Mouse (Mus musculus) heart, embryonic 11.5 days (tissue): ENCODE measurements around the gene Fau. TPM values are rescaled to one million over a fixed set of nuclear protein-coding genes. Genes with fewer than 3 reads are reported as not detected.

Experiments
- ATAC-seq: fragments of 200-750 bp; cut with Nextera tagmentation; replicated peaks from 2 replicates; pipeline ENCODE4 v1.8.0; 2017; ENCODE audit warnings: moderate library complexity; ENCODE audit not compliant: insufficient number of reproducible peaks, low FRiP score, low TSS enrichment
- H3K27ac ChIP-seq: fragments of 300-500 bp; sonication (generic); 2 replicates; pipeline ENCODE4 v1.5.1; 2014; ENCODE audit warnings: mild to moderate bottlenecking, low read depth, low read length
- H3K27me3 ChIP-seq: fragments of 300-500 bp; sonication (generic); 2 replicates; pipeline ENCODE4 v1.6.1; 2014; ENCODE audit warnings: mild to moderate bottlenecking, low read length, mixed read lengths; ENCODE audit not compliant: control insufficient read depth, insufficient read depth
- H3K36me3 ChIP-seq: fragments of 300-500 bp; sonication (generic); 2 replicates; pipeline ENCODE4 v1.6.1; 2014; ENCODE audit warnings: mild to moderate bottlenecking, low read length, moderate library complexity, mixed read lengths; ENCODE audit not compliant: control insufficient read depth, insufficient read depth
- H3K4me1 ChIP-seq: fragments of 300-500 bp; sonication (generic); 2 replicates; pipeline ENCODE4 v1.6.1; 2014; ENCODE audit warnings: low read length; ENCODE audit not compliant: control insufficient read depth, insufficient read depth
- H3K4me2 ChIP-seq: fragments of 300-500 bp; sonication (generic); 2 replicates; pipeline ENCODE4 v1.6.1; 2014; ENCODE audit warnings: mild to moderate bottlenecking, moderate library complexity
- H3K4me3 ChIP-seq: fragments of 300-500 bp; sonication (generic); 2 replicates; pipeline ENCODE4 v1.5.1; 2014; ENCODE audit warnings: low read depth, low read length
- H3K9ac ChIP-seq: fragments of 300-500 bp; sonication (generic); 2 replicates; pipeline ENCODE4 v1.6.1; 2014; ENCODE audit warnings: mild to moderate bottlenecking, low read depth, low read length, moderate library complexity
- H3K9me3 ChIP-seq: fragments of 300-500 bp; sonication (generic); replicated peaks from 2 replicates; pipeline ENCODE4 v1.6.1; 2016; ENCODE audit warnings: low read length; ENCODE audit not compliant: control insufficient read depth
- WGBS: fragments of 180-500 bp; shearing (Covaris S2); extraction: QIAGEN DNeasy Blood & Tissue Kit; methylation state at CpG from one replicate; pipeline ENCODE4 v1.1.7; 2014; ENCODE audit not compliant: insufficient replicate concordance; 5-methylcytosine and 5-hydroxymethylcytosine counted together
- microRNA-seq: library from miRNA; unstranded; fragments of <30 nt; microRNA quantifications from one replicate; pipeline ENCODE4, GENCODE M21; 2016; ENCODE audit warnings: borderline number of aligned reads
- polyA plus RNA-seq: library from polyadenylated mRNA; unstranded; fragments of >200 nt; fragmentation: Nextera tagmentation; extraction: Ambion mirVana; gene quantifications from 2 replicates; pipeline ENCODE4 v1.2.1, GENCODE M21; 2014

Gene Fau
- polyA plus RNA-seq, 1 experiment from 2014 or later = 633 TPM

DNA sequence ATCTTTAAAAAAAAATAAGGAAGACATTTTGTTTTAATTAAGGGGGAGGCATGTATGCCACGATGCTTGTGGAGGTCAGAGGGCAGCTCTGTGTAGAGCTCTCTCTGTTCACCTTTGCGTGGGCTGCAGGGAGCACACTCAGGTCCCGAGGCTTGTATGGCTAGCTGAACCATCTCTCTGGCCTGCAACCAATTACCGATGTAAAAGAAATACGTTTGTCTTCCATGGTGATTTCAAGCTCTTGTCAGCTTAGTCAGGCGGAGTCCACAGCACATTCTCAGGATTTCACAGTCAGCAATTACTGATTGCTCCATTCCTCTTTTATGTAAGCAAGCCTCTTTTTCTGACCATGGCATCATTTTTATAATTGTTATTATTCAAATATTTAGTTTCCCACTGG is 43.5 kb downstream of the Fau start:
- H3K36me3 ChIP-seq = no peaks in the 10 kb centered on the region
- no peaks in the 10 kb centered on the region for H3K4me1 ChIP-seq
- no peak for ATAC-seq
- H3K4me2 ChIP-seq = no peak overlapping the region
- no peaks in the 10 kb centered on the region for H3K9me3 ChIP-seq
- H3K27ac ChIP-seq = no peak overlapping the region
- H3K4me3 ChIP-seq = no peak overlapping the region
- no peak overlapping the region for H3K9ac ChIP-seq
- WGBS = 76% methylated on average over 6 of the region's 6 CpGs
- H3K27me3 ChIP-seq = no peaks in the 10 kb centered on the region

DNA sequence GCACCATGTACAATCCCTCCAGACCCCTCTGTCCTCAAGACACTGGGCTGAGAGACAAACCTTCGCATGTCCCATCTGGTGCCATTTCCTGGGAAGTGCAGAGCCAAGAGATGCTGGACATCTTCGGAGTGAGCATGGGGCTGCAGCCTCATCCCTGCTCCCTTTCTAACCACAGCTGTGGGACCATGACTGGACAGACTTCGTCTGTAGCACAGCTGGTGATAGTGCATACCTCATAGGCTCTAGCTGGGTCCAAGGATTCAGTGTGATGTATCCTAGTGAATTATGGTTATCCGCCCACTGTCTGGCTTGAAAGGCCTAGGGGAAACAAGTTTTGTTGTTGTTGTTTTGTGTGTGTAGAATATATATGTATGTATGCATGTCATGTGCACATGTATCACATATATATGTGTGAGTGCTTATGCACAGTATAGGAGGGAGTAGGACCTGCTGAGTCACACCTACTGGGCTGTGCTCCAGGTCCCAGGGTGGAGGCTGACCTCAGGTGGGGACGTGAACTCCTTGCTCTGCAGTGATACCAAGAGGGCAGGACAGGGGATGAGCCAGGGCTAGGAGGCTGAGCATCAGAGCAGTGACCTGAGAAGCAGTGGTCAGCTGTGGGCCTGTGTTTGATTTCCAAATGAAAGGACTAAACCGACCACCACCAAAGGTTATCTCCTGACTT is 44.7 kb downstream of the Fau start:
- Histone ChIP-seq H3K4me1 (no peaks in the 10 kb centered on the region), H3K9me3 (no peaks in the 10 kb centered on the region), H3K4me3 (no peak overlapping the region), H3K9ac (no peak overlapping the region), H3K4me2 (no peak overlapping the region), H3K27ac (no peak overlapping the region), H3K36me3 (no peaks in the 10 kb centered on the region), H3K27me3 (no peaks in the 10 kb centered on the region)
- 70% methylated on average over 6 of the region's 6 CpGs for WGBS
- no peak for ATAC-seq

DNA sequence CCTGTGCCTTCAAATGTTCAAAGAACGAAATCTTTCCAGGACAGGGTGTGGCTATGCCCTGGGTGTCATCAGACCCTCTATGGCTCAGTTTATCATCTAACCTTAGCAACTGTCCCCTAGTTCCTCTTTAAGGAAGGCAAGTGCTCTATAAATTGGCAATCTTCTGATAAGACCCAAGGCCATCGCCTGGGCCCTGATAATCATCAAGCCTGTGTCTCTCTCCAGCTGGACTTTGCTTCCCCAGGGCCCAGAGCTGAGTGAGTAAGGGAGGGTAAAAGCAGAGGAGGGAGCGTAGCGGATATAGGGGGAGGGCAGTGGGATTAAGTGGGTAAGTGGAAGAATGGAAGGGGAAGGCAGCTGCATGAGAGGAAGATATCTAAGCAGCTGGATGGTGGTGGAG is 46.8 kb downstream of the Fau start:
- H3K4me3 ChIP-seq = no peak overlapping the region
- H3K4me1 ChIP-seq = no peaks in the 10 kb centered on the region
- 0 out of 2 replicates have a peak overlapping the region, but pooled peaks have one; percentile 22 for H3K9ac ChIP-seq
- H3K4me2 ChIP-seq = no peak overlapping the region
- H3K36me3 ChIP-seq = no peaks in the 10 kb centered on the region
- no peaks in the 10 kb centered on the region for H3K27me3 ChIP-seq
- no peaks in the 10 kb centered on the region for H3K9me3 ChIP-seq
- 58% methylated on average over 4 of the region's 4 CpGs for WGBS
- no peak overlapping the region for H3K27ac ChIP-seq
- no peak for ATAC-seq

DNA sequence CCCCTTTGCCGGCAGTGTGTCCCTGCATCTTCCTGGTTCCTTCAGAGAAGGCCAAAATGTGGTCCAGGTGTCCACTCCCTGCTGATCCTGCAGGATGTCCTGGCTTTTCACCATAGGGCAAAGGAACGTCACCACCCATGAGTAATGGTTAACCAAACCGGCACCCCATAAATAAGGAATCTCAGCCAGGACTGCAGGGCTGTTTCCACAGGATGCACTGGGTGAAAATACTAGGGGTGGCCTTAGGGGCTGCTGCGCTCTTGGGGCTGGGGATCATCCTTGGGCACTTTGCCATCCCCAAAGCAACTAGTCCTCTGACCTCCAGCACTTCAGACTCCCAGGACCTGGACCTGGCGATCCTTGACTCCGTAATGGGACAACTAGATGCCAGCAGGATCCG is 47.9 kb downstream of the Fau start, which contains the start of gene Naaladl1:
TSS of gene Naaladl1 (plus strand) at position 197 of the 400 bp plus-strand sequence.
- H3K4me3 ChIP-seq = no peak within 1 kb of the TSS
- no peaks in the 10 kb centered on the region for H3K4me1 ChIP-seq
- no peak for ATAC-seq
- no peaks in the 10 kb centered on the region for H3K36me3 ChIP-seq
- H3K9me3 ChIP-seq = no peaks in the 10 kb centered on the region
- H3K4me2 ChIP-seq = no peak within 1 kb of the TSS; the same call in 1 of the 2 replicates
- no peaks in the 10 kb centered on the region for H3K27me3 ChIP-seq
- WGBS = 80% methylated on average over 7 of the region's 7 CpGs
- H3K9ac ChIP-seq = 0 out of 2 replicates have a peak within 1 kb of the TSS, but pooled peaks have one; percentile 22
- no peak within 1 kb of the TSS; the same call in 1 of the 2 replicates for H3K27ac ChIP-seq

Small RNA genes lying within 50 kb of the gene (microRNA-seq; reads per million reads assigned to microRNA genes)
- 1.8 reads per million, percentile 23 among the genes with 10 or more reads in this experiment for gene Mir6988

Other genes with a start within 250 kb of the Fau start
- gene Frmd8, start 182.6 kb upstream of the Fau start, polyA plus RNA-seq = 15.4 and 19.3 TPM in 2 replicates
- gene Slc25a45, start 180.0 kb upstream of the Fau start, polyA plus RNA-seq = 2.1 and 2.3 TPM in 2 replicates
- gene Tigd3, start 163.7 kb upstream of the Fau start, polyA plus RNA-seq = 1.5 and 2.6 TPM in 2 replicates
- gene Dpf2, start 144.8 kb upstream of the Fau start, polyA plus RNA-seq = 105 and 119 TPM in 2 replicates
- 6.3 and 7.6 TPM in 2 replicates for gene Cdc42ep2, start 133.0 kb upstream of the Fau start, polyA plus RNA-seq
- gene Pola2, start 93.6 kb upstream of the Fau start, polyA plus RNA-seq = 58.9 and 59.2 TPM in 2 replicates
- not detected in 2 replicates for gene Slc22a20, start 71.7 kb upstream of the Fau start, polyA plus RNA-seq
- gene Capn1, start 41.9 kb upstream of the Fau start, polyA plus RNA-seq = 7.7 and 8.5 TPM in 2 replicates
- gene Syvn1, start 11.3 kb upstream of the Fau start, polyA plus RNA-seq = 19.5 and 22.1 TPM in 2 replicates
- 70.7 and 75.3 TPM in 2 replicates for gene Mrpl49, start 59 bp upstream of the Fau start, polyA plus RNA-seq
- 27.1 and 27.5 TPM in 2 replicates for gene Znhit2, start 3.3 kb downstream of the Fau start, polyA plus RNA-seq
- gene Tm7sf2, start 10.5 kb downstream of the Fau start, polyA plus RNA-seq = 10.1 and 11.9 TPM in 2 replicates
- 38.9 and 43.7 TPM in 2 replicates for gene Vps51, start 19.4 kb downstream of the Fau start, polyA plus RNA-seq
- not detected in 2 replicates for gene Tmem262, start 22.2 kb downstream of the Fau start, polyA plus RNA-seq
- gene Gm28374, start 24.4 kb downstream of the Fau start, polyA plus RNA-seq = 0.36 TPM in 1 of 2 replicates, not detected in the other
- gene Zfpl1, start 27.1 kb downstream of the Fau start, polyA plus RNA-seq = 51.2 and 56.2 TPM in 2 replicates
- gene Cdca5, start 27.1 kb downstream of the Fau start, polyA plus RNA-seq = 31.1 and 33.4 TPM in 2 replicates
- gene AC131692.1, start 36.6 kb downstream of the Fau start, polyA plus RNA-seq = 0.48 and 1.0 TPM in 2 replicates
- gene Naaladl1, start 47.9 kb downstream of the Fau start, polyA plus RNA-seq = 0.23 and 0.40 TPM in 2 replicates
- gene Sac3d1, start 60.8 kb downstream of the Fau start, polyA plus RNA-seq = 38.1 and 41.0 TPM in 2 replicates
- 22.6 and 25.5 TPM in 2 replicates for gene Snx15, start 70.5 kb downstream of the Fau start, polyA plus RNA-seq
- not detected in 2 replicates for gene Batf2, start 83.1 kb downstream of the Fau start, polyA plus RNA-seq
- 61.8 and 73.8 TPM in 2 replicates for gene Arl2, start 83.7 kb downstream of the Fau start, polyA plus RNA-seq
- gene Majin, start 126.5 kb downstream of the Fau start, polyA plus RNA-seq = not detected in 2 replicates
- 0.29 TPM in 1 of 2 replicates, not detected in the other for gene Gpha2, start 168.5 kb downstream of the Fau start, polyA plus RNA-seq
- gene Ppp2r5b, start 178.0 kb downstream of the Fau start, polyA plus RNA-seq = 22.2 and 27.7 TPM in 2 replicates
- 6.1 and 8.4 TPM in 2 replicates for gene Atg2a, start 183.8 kb downstream of the Fau start, polyA plus RNA-seq
- gene Ehd1, start 218.9 kb downstream of the Fau start, polyA plus RNA-seq = 70.0 and 82.8 TPM in 2 replicates
- gene Cdc42bpg, start 248.6 kb downstream of the Fau start, polyA plus RNA-seq = 0.44 and 0.74 TPM in 2 replicates